Mouse (Mus musculus): ENCODE measurements around the gene Aldh8a1.

Gene Aldh8a1

DNA sequence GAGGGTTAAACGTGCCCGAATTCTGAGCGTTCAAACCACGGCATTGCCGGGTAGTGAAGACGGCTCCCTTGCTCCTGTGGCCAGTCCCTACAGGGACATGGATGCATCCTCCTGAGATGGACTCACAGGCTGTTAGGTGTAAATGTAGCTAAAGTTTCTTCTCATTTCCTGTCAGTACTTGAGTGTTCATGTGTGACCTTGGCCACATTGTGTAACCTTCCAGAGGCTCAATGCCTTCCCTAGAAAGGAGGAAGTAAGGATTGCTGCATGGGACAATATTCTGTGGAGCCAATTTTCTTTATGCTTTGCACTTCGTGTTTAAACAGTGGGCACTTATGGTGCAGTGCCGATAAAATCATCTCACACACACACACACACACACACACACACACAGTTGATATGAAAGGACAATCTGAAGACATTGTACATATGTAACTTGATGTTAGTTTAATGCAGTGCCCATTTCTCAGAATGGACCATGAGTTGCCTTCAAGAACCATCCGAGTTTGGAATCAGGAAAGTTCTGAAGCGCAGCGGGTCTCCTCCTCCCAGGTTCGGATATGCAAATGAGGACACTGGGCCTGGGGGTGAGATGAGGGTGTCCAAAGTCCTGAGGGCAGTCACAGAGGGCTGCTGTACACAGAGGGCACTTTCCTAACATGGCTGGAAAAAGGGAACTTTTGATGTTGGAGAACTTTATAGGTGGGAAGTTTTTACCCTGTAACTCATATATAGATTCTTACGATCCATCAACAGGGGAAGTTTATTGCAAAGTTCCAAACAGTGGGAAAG lies at the start of gene Aldh8a1:
Gene Aldh8a1 (plus strand): TSS at position 610 of the 792 bp plus-strand sequence.
- DNase-seq (ENCODE audit: low read depth, low spot score), result no peak

DNA sequence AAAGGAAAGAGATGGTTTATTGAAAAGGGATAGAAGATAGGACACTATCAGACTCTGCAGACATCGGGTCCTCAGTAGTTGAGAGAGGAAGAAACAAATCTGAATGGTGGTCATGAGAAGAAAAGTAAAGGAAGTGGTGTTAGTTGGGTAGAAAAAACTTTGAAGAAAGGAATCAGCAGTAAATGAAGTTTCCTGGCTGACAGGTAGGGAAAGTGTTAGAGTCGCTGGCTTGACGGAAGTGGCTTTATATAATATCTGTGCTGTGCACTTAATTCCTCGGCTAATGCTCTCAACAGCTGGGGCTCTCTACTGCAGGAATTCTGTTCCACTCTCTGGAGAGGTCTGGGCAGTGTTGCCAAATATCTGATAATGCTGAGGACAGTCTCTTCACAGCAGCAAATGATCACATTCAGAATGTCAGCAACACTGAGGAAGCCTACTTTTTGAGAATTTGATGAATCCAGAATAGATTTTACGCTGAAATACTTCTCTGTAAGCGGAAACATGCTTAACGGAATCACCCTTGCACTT lies 49.4 kb upstream of the Aldh8a1 start:
- DNase-seq (ENCODE audit: low read depth, low spot score), result no peak

- no peak for DNase-seq (ENCODE audit: low read depth, low spot score)
Observed at GRCm38 (mm10) chr10:21334349-21335105, 42.6 kb upstream of the Aldh8a1 start.

DNA sequence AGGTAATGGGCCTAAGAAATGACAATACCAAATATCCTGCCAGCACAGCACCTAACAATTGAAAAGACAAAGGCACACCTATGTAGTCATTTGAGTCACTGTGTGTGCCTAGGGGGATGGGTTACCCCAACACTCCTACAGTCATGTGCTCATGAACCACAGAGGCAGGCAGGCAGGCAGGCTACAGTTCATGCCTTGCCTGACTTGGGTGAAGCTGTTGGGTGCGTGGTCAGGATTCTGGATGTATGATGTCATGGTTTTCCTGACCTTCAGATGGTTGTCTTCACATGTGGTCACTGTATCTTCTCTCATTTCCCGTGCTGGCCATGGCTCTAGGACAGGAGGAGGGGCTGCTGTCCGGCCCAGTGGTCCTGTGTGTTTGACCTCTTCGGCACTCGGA lies 41.6 kb upstream of the Aldh8a1 start:
- peak; percentile 45 for DNase-seq (ENCODE audit: low read depth, low spot score)

DNA sequence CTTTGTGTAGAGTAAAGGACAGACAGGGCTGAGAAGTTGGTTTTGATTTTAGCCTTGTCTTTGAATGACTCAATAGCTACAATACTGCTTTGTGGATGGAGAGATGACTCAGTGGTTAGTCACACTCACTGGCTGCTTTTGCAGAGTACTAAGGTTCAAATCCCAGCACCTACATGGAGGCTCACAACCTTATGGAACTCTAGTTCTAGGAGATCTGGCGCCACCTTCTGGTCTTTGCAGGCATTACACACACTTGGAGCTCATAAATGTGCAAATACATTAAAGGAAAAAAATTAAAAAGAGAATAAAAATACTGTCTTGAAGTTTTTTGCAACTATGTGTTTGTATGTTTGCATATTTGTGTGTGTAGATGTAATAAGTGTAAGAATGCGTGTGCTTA lies 39.9 kb upstream of the Aldh8a1 start:
- DNase-seq (ENCODE audit: low read depth, low spot score), result peak; percentile 65

DNA sequence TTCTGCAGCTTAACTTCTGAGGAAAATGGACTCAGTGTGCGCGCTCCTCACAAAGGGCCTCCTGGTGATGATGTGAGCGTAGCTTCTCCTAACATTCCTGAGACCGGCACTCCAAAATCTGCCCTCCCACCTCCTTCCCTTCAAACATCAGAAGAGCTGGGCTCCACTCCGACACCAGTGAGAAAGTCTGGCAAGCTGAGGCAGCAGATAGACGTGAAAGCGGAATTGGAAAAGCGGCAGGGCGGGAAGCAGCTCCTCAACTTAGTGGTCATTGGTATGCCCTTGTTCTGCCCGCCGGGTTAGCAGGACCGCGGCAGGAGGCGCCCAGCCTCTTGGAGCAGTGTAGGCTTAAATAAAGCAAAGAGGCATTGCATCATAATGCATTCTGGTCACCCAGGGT lies 35.4 kb upstream of the Aldh8a1 start:
- DNase-seq (ENCODE audit: low read depth, low spot score), result no peak

DNA sequence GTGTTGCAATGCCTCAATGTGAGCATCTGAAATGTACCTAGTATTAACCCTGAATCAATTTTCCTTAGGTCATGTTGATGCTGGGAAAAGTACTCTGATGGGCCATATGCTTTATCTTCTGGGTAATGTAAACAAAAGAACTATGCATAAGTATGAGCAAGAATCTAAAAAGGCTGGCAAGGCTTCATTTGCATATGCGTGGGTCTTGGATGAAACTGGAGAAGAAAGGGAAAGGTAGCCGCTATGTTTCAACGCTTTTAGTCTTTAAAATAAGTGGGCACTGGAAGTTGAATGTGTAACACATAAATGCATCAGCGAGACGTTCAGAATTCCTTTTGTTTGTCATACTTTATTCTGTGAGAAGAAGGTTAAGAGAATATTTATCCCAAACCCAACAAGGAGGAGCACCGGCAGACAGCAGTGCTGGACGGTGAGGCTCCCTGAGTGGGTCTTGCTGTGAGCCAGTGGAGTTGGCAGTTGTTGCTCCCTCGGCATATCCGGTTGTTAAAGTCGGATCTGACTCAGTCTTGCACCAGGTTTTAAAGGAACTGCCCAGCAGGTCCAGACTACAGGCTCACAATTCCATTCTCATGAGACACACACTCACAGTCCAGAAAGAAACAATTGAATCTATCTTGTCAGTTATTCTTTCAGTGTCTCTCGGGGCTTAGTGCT lies 34.6 kb upstream of the Aldh8a1 start:
- no peak for DNase-seq (ENCODE audit: low read depth, low spot score)

DNA sequence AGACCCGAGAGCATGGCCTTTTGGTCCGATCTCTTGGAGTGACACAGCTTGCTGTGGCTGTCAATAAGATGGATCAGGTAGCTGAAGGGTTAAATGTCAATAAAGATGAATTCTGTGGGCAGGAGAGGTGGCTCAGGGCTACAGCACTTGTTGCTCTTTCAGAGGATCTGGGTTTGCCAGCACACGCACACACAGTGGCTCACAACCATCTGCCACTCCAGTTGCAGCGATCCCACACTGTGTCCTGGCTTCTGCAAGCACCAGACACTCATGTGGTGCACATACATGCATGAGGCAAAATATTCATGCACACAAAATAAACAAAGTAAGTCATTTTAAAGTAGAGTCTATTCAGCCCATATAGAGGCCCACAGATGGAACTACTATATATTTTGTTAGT lies 29.8 kb upstream of the Aldh8a1 start:
- DNase-seq (ENCODE audit: low read depth, low spot score), result no peak

DNA sequence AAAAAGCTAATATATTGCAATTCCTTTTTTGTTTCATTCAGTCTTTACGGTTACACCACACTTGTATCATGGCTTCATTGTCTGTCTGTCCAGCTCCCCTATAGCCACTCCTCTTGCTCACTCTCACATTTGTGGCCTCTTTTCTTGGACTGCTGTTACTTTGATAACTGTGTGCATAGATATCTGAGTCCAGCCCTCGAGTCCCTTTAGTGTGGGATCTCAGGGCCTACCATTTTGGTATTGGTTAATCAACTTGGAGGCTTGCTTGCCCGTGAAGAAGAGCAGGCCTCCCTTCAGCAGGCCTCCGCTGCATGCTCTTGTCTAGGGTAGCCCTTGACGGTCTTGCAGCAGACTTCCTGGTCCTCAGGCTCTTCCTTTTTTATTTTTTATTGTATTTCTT lies 27.6 kb upstream of the Aldh8a1 start:
- no peak for DNase-seq (ENCODE audit: low read depth, low spot score)

GRCm38 (mm10) chr10:21349946-21350345 lies 27.1 kb upstream of the Aldh8a1 start:
- no peak for DNase-seq (ENCODE audit: low read depth, low spot score)

DNA sequence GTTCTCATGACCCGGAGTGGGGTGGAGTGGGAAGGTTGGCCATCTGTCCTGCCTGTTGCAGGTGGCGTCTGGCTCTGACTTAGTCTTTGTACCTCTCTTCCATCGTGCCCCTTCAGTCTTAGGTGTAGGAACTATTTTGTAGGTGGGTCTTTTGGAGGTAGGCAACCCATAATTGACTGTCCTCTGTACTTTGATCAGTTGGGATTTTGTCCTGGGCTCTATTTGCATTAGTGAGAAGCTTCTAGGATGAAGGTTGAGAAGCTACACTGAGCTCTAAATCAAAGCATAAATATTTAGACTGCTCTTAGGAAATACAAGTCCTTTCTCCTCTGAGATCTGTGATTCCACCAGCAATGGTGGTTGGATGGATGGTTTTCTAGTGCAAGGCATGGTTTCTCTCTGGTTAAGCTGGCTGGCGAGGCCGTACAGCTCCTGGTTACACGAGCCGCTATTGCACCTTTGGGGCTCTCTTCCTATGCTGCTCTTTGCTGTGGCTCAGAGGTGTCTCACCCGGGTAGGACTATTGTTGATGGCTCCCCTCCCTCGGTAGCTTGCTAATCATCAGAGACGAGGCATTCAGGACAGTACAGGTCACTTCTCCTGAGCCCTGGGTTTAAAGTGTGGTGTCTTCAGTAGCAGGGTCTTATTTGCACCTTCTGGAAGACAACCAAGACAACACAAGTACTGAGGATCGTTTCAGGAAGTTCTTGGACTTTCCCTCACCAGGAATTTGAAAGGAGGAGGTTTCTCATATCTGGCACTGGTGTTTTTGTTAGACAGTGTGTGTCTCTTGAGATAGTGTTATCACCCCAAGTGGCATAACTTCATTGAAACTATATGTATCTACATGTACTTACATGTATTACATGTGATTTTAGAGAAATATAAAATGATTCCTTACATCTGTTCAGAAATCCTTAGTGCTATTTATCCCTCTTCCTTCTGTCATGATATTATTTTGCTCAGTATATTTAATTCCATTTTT lies 26.3 kb upstream of the Aldh8a1 start:
- DNase-seq (ENCODE audit: low read depth, low spot score), result no peak

GRCm38 (mm10) chr10:21351766-21352165 lies 25.3 kb upstream of the Aldh8a1 start:
- no peak for DNase-seq (ENCODE audit: low read depth, low spot score)

DNA sequence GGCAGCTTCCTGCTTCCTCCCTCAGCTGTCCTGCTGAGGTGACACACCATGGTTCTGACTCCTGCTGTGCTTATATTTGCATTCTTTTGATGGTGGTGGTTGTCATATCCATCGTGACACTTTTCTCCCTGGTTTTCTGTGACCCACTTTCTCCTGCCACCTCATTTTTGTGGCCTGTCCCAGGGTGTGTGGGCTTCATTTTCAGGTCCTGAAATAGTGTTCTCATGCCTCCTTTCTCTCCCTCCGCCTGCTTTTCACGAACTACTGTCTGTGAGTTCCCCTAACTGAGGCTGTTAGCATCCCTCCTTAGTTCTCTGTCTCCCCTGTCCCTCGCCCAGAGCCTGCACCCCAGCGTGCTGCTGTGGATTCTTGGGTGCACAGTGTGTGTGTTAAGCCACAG lies 23.2 kb upstream of the Aldh8a1 start:
- no peak for DNase-seq (ENCODE audit: low read depth, low spot score)

DNA sequence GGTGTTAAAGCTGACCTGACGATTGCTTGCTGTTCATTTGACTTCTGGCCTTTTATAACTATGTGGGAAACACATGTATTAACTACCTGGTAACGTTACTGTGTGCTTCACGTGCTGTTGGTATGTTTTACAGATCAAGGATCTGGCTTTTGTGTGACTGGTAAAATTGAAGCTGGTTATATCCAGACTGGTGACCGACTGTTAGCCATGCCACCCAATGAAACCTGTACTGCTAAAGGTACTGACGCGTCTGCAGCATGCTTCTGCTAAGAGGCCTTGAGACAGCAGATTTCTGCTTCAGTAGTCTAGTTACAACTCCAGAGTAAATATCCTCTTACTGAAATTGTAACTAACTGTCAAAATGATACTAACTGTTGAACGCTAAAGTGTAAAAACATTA lies 22.6 kb upstream of the Aldh8a1 start:
- no peak for DNase-seq (ENCODE audit: low read depth, low spot score)

DNA sequence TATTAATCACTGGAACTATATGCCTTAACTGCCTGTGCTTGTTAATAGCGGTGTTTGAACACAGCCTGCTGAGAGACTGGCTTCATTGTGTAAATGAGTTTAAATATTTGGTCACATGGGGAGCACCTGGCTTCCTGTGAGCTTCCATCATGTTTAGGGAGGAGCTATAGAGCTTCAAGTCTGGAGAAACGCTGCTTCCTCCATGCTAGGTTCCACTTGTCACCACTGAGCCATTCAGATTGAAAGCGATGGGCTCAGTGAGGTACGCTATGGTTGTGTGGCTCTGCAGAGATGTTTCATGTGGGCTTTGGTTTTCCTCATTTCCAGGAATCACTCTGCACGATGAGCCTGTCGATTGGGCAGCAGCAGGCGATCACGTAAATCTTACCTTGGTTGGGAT lies 19.1 kb upstream of the Aldh8a1 start:
- DNase-seq (ENCODE audit: low read depth, low spot score), result peak; percentile 37

DNA sequence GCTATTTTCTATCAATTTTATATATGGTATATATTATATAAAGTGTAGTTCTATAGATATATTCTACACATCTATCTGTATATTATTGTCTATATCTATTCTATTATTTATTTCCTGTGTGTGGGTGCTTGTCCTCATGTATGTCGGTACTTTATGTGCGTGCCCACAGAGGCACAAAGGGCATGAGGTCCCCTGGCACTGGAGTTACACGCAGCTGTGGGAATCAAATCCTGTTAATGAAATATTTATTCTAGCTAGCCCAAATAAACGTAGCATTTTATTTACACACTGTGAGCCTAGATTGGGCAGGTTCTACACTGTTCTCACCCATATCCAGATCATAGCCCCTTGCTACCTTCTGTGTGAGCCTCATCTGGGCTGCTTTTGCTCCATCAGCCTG lies 18.0 kb upstream of the Aldh8a1 start:
- DNase-seq (ENCODE audit: low read depth, low spot score), result no peak

GRCm38 (mm10) chr10:21361871-21362270 lies 15.2 kb upstream of the Aldh8a1 start:
- no peak for DNase-seq (ENCODE audit: low read depth, low spot score)

- peak; percentile 22 for DNase-seq (ENCODE audit: low read depth, low spot score)
Observed at GRCm38 (mm10) chr10:21363297-21363696, 13.8 kb upstream of the Aldh8a1 start.

DNA sequence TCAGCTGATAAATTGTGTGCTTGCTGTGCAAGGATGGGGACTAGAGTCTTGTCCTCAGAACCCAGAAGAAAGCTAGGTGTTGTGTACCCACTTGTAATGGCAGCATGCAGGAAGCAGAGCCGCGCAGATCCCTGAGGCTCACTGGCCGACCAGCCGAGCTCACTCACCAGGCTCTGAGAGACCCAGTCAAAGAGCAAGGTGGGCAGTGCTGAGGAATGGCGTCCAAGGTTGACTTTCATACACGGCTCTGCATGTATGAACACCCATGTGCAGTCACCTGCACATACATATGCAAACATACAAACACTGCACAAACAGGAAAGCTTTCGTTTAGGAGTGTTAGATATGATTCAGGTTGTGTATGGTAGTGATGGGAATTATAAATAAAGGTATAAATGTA lies 12.1 kb upstream of the Aldh8a1 start:
- no peak for DNase-seq (ENCODE audit: low read depth, low spot score)

GRCm38 (mm10) chr10:21365897-21366296 lies 11.2 kb upstream of the Aldh8a1 start:
- peak; percentile 22 for DNase-seq (ENCODE audit: low read depth, low spot score)

DNA sequence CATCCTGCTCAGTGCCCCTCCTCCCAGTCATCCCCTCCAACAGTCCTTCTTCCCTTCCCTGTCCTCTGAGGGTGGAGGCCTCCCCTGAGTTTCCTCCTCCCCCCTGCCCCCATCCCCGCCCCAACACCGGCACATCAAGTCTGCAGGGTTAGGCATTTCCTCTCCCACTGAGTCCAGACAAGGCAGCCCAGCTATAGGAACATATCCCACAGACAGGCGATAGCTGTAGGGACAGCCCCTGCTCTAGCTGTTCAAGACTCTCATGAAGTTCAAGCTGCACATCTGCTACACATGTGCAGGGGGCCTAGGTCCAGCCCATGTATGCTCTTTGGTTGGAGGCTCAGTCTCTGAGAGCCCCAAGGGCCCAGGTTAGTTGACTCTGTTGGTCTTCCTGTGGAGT lies 10.6 kb upstream of the Aldh8a1 start:
- no peak for DNase-seq (ENCODE audit: low read depth, low spot score)

All from CD4-positive helper T cell, adult 2 months (primary cell).